Mouse (Mus musculus): ENCODE data around the gene Atf3.

DNA sequence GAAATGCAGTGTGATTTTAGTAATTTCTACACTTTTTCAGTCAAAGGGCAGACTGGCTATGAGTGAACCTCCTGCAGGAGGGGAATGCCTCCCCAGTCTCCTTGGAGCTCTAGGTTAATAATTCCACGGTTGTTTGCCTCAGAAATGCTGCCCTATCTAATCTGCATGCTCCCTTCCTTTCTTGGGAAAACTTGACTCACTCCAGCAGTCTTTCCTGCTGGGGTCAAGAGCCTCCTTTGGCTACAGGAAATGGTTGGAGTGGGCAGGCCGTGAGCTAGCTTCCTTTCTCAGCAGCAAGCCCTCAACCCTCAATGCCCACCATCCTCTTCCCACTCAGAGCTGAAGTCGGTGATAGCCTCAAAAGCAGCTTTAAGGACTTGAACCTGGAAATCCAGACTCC lies 63.5 kb downstream of the Atf3 start:
- TF ChIP-seq CTCF (IDR thresholded peaks at IDR 0.05; ENCODE audit: insufficient read depth, low read length) (no peak), POLR2A (IDR thresholded peaks at IDR 0.05; ENCODE audit: borderline replicate concordance, extremely low read depth, low read depth, low read length) (no peak)
